Mouse (Mus musculus) layer of hippocampus, postnatal 14 days (tissue): Measurements from ENCODE around the gene C5ar2. TPM values are rescaled to one million over a fixed set of nuclear protein-coding genes. Genes with fewer than 3 reads are reported as not detected.
"Not testable (repeated sequence)": the region's sequence is repeated elsewhere in the genome, so short reads cannot be mapped to it uniquely, and the experiment has no call there.

ENCODE experiments used
- DNase-seq, 2 experiments: peaks; one replicate each; pipeline ENCODE4 v3.0.0; 2021 to 2022; ENCODE audit warnings: low spot score in 2 of 2, mixed read lengths in 1 of 2
- long read RNA-seq, 2 experiments: library from polyadenylated mRNA; stranded (forward); transcript quantifications; one replicate each; pipeline ENCODE4 v2.0.0; 2021
- total RNA-seq, 2 experiments: library from RNA; stranded (reverse); gene quantifications; 2 replicates each; pipeline ENCODE4 v1.2.3; 2021

Gene C5ar2
- total RNA-seq, result under 1 TPM; 0.48 to 0.55 TPM
- long read RNA-seq, experiment 1, result 0 reads
- long read RNA-seq, experiment 2, result 0 reads

GRCm38 (mm10) chr7:16244067-16244466 lies at the start of gene C5ar2:
Gene C5ar2, minus strand, starts transcription at chr7:16244154.
- no peak for DNase-seq

GRCm38 (mm10) chr7:16287791-16288190 lies 43.8 kb upstream of the C5ar2 start:
- no peak for DNase-seq

- DNase-seq, result no peak
Observed at GRCm38 (mm10) chr7:16287016-16287415, 43.1 kb upstream of the C5ar2 start.

GRCm38 (mm10) chr7:16286026-16286961 lies 42.3 kb upstream of the C5ar2 start, which contains the start of gene Ccdc9:
Gene Ccdc9, minus strand, starts transcription at chr7:16286795.
- DNase-seq, result peak; percentile 99 to 100

GRCm38 (mm10) chr7:16285450-16286025 lies 41.6 kb upstream of the C5ar2 start:
- peak in 1 of 2 experiments; percentile 58 for DNase-seq

- DNase-seq, result no peak
Observed at GRCm38 (mm10) chr7:16284904-16285303, 41.0 kb upstream of the C5ar2 start.

- DNase-seq, result no peak
Observed at GRCm38 (mm10) chr7:16284001-16284400, 40.0 kb upstream of the C5ar2 start.

- DNase-seq, result no peak
Observed at GRCm38 (mm10) chr7:16282334-16282733, 38.4 kb upstream of the C5ar2 start.

- DNase-seq, result no peak
Observed at GRCm38 (mm10) chr7:16280721-16281120, 36.8 kb upstream of the C5ar2 start.

GRCm38 (mm10) chr7:16274922-16275890 lies 31.3 kb upstream of the C5ar2 start:
- no peak for DNase-seq

GRCm38 (mm10) chr7:16273766-16274140 lies 29.8 kb upstream of the C5ar2 start:
- DNase-seq, result no peak

GRCm38 (mm10) chr7:16273081-16273765 lies 29.3 kb upstream of the C5ar2 start, which contains the start of gene Inafm1:
Gene Inafm1, minus strand, starts transcription at chr7:16273617.
- DNase-seq, result peak; percentile 77 to 89

GRCm38 (mm10) chr7:16272681-16273080 lies 28.7 kb upstream of the C5ar2 start:
- DNase-seq, result peak in 1 of 2 experiments; percentile 57

GRCm38 (mm10) chr7:16271139-16271538 lies 27.2 kb upstream of the C5ar2 start:
- DNase-seq, result no peak

GRCm38 (mm10) chr7:16266593-16266992 lies 22.6 kb upstream of the C5ar2 start:
- not testable (repeated sequence) for DNase-seq

- no peak for DNase-seq
Observed at GRCm38 (mm10) chr7:16265856-16266255, 21.9 kb upstream of the C5ar2 start.

- DNase-seq, result no peak
Observed at GRCm38 (mm10) chr7:16263843-16264242, 19.9 kb upstream of the C5ar2 start.

- DNase-seq, result peak; percentile 64 to 73
Observed at GRCm38 (mm10) chr7:16263015-16263787, 19.2 kb upstream of the C5ar2 start.

- no peak for DNase-seq
Observed at GRCm38 (mm10) chr7:16261097-16261496, 17.1 kb upstream of the C5ar2 start.
